Mouse (Mus musculus): ENCODE measurements around the gene L3mbtl4.

The L3mbtl4 gene

DNA sequence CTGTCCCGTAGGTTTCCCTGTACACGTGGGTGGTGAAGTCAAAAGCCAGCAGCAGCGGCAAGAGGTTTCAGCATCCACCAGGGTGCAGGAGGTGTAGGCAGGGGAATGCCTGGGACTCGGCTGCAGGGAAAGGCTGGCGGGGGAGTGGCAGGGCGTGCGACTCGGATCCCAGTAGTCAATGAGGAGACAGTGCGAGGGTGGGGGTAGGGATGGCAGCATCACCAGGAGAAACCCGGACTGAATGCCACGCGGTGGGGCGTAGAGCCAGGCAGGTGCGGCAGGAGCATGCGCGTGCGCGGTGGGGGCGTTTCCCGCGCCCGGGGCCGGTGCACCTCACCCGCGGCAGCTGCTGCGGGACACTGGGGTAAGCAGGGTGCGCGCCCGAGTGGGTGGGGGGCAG lies at the start of gene L3mbtl4:
Gene L3mbtl4 (plus strand): TSS at position 271 of the 400 bp plus-strand sequence.
- peak in 1 of 2 experiments; percentile 53 for DNase-seq (ENCODE audit: low spot score in 2 of 2)

DNA sequence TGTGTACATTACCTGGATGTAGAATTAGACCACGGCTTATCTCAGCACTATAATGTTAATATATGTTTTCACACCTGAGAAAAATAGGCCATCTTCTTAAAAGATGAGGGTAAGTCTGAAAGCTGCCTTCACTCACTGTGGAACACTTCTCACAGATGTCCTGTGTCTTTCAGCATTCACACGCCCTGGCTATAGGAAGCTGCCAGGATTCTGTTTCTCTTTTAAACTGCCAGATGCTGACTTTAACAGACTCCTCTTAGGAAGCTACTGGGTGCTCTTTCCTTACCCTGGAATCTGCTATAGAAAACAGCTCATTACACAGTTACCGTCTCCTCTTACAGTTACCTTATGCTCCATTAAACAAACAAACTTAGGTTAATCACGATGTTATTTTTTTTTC lies 43.1 kb upstream of the L3mbtl4 start:
- DNase-seq (ENCODE audit: low spot score in 2 of 2): no peak

DNA sequence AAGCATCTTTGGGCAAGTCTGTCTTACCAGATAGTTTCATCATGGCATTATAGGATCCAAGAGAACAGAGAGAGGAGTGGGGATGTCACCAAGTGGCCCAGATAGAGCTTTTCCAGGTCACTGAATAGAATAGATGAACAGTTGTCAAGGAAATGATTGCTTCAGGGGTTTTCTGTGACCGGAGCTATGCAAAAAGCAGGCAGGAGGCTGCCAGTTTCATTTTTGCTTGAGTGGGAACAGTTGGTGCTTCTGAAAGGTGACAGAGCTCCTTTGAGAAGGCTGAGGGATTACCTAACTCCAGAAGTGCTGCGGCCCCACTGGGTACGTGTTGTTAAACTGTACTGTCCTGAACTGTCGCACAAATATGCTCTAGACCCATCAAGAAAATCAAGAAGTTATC lies 38.2 kb upstream of the L3mbtl4 start:
- DNase-seq (ENCODE audit: low spot score in 2 of 2): peak in 1 of 2 experiments; percentile 12

DNA sequence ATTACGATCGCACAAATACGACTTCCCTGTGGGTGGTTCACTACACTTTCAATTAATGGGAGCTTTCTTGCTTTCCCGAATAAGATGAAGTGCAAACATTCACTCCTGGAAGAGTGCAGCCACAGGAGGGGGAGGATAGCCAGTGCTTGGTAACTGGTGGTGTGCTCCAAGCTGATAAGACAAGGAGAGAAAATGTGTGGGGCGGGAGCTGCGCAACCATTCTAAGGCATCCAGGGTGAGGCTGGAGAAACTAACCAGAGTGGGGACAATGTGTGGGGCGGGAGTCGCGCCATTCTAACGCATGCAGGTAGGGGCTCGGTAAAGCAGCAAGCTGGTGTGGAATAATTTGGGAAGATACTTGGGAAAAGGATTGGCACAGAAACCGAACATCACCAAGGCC lies 36.6 kb upstream of the L3mbtl4 start:
- DNase-seq (ENCODE audit: low spot score in 2 of 2): no peak

DNA sequence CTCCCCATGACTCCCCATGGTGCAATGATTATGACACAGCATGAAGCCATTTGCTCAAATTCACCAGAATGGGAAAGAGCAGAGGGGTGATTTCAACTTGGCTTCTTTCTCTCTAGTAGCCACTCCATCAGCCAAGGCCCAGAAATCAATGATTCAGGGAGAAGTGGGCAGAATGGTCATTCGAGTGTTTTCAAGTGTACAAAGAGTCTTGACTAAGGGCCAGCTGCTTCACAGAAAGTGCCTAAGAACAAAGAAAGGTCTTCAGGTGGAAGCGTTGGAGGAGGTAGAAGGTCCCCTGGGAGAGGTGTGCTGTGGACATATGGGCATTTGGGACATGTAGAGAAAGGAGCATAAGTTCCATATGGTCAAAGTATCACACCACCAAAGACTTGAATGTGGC lies 33.4 kb upstream of the L3mbtl4 start:
- no peak for DNase-seq (ENCODE audit: low spot score in 2 of 2)

DNA sequence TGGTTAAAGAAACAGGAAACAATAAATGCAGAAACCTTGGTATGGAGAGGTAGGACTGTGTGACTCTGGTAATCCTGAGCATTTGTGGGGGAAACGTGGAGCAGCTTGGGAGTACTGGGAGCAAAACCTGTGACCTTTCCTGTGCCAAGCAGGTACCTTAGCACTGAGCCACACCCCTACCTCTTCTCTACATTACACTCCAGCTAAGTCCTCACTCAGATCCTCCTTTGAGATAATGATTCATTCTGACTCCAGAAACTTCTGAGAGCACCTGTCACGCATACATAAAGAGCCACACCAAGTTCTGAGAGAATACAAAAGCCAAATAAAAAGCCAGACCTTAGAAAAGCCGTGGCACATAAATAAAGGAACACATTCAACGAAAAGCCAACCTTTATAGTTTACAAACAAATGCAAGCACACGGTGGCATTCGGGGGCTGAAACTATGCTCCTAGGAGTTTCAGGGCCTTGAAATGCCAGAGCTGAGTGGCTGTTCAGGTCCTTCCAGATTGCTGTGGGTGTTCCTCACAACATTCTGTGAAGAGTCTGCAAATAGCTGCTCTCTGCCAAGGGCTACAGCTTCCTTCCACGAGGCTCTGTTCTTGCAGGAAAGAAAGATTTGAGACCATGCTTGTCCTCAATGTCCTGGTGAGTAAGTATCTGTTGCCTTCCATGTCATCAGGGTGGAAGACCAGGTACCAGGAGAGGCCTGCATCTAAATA lies 8.6 kb upstream of the L3mbtl4 start:
- no peak for DNase-seq (ENCODE audit: low spot score in 2 of 2)

DNA sequence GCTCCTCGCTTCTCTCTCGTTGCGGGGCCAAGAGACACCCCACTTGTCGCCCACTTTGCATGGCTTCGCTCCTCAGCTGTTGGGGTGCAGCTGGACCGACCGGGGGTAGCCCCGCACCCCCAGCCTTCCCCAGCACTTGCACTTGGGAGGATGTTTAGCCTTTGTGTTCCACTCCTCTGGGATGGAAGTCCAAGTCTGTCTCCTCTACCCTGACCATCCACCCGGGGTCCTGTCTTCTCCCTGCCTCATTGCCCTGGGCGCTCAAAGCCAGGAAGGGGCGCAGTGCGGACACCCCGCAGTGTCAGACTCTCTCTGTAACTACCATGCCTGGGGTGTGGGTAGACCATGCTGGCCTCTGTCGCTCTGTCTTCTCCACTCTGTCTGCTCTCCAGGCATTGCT lies 357 bp downstream of the L3mbtl4 start:
- DNase-seq (ENCODE audit: low spot score in 2 of 2): peak in 1 of 2 experiments; percentile 11

DNA sequence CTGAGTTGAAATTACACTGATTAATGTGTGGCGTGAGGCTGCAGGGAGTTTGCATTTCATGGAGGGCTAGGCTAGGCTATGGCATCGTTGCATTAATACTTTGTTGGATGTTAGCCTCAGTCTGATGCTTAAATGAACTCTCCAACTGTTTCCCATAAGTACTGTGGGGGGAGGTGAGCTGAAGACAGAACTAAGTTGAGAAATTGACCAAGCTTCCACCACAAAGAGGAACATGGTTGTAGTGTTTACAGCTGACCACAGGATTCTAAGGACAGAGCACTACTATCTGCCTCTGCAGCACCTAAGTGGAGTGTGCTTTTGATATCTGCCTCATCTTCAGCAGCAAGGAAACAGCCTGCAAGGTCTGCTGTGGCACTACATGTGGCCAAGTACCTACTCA lies 1.5 kb downstream of the L3mbtl4 start:
- DNase-seq (ENCODE audit: low spot score in 2 of 2): no peak

DNA sequence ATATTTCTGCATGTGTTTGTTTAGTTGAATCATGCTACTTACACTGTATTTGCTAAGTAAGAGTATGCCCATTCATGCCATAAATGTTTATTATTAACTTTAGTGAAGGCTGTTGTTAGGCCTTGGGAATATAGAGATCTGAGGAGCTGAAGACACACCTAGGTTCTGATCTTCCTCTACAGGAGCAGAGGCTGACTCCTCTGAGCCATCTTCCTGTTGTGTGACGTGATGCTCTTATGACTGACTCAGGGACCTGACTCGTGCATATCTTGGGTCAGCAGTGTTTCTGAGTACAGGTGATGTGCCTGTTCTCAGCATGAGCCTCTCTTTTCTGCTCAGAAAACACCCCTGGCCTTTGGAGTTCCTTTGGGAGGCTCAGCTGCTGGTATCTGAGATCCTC lies 7.3 kb downstream of the L3mbtl4 start:
- DNase-seq (ENCODE audit: low spot score in 2 of 2): no peak

DNA sequence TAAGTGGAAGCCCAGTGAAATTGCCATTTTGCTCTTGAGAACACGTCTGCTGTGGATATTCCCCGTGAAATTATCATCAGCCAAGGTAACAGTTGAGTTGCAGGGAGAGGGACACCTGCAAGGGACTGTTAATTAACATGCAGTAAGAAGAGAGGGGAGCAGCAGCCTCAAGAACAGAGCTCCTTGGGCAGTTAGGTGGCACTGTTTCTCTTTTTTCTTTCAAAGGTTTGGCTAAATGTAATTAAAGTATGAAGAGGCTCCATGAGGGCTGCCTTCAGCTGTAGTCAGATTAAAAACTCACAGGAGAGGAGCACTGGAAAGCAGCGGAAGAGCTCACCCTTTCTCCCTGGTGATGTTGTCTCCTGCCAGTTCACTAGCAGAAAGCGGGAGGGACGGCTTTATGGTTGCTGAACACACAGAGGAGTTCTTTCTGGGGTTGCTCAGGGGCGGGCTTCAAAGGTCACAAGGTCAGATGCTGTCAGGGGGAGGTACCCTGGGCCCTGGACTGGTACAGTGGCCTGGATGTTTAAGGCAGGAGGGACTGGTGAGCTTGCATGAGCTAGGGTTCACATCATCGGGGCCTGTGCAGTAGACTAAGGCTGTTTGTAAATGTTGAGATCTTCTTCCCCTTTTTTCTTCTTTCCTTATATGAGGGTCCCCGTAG lies 11.7 kb downstream of the L3mbtl4 start:
- DNase-seq (ENCODE audit: low spot score in 2 of 2): no peak

DNA sequence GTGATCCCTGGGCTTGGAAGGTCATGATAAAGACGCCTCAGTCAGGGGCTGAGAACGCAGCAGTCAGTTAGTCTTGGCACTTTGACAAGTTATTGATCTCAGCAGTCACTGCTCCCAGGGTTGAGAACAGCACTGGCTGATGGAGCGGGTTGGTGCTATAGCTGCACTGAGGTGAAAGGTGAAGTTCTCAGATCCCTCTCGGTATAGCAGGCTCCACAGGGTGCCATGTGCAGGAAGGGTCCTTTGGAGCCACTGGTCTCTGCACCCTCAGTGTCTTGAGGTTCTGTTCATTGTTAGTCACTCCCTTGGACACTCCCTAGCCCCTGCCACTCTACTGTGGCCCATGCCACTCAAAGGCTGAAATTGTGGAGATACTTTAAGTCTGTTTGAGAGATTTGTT lies 14.5 kb downstream of the L3mbtl4 start:
- DNase-seq (ENCODE audit: low spot score in 2 of 2): no peak

DNA sequence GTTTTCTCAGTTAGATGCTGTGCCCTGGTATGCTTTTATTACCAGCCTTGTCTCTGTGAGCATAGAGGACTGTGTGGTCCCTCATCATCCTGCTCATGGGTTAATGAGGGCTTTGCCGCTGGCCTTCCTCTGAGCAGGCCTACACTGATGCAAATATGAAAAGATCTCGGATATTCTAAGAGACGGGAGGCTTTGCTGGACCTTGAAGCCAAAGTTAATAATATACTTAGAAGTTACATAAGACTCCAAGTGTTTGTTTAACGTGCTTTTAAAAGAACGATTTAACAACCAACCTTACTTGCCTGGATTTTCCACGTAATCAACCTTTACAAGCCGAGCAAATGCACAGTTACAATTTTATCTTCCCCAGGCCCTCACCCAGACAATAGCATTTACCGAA lies 15.1 kb downstream of the L3mbtl4 start:
- DNase-seq (ENCODE audit: low spot score in 2 of 2): no peak

DNA sequence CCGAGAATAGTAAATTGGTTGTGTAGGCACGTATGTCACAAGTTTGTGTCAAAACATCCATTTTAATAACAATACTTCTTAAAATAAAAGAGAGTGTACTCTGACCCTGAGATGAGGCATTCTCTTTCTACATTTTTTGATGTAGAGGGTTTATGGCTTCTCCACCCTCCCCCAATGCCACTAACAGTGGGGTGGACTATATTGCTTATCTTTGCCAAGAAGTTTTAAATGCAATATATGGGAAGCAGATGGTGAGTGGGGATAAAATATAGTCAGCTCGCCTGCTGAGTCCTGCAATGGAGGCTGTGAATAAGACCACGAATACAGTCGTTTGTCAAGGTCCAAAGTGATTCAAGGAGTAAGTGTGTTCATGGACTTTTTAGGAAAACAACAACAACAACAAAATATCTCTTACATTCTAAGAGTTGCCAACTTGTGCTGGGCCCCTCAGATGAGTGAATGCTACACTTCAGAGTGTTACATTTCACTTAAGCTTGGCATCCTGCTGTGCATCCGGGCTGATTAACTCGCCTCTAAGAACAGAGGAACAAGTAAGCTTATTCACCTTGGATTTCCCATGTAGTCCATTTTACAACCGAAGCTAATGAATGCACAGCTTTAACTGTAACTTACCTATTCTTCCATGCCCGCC lies 18.2 kb downstream of the L3mbtl4 start:
- no peak for DNase-seq (ENCODE audit: low spot score in 2 of 2)

DNA sequence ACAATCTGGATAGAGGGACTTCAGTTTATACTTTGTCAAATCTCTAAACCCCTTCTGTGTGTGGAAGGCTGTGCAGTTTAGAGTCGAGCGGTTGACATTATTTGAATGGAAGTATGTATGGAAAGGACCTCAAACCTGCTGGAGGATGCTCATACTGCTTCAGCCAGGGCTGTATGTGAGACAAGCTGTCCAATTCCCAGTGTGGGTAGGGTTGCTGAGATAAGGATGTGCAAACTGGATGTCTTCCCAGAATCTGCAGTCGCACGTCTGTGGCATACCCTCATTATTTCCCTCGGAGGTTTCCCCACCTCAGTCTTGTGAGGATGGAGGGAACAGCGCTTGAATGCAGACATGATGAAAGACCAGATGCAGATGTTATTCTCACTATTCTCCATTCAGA lies 34.8 kb downstream of the L3mbtl4 start:
- DNase-seq (ENCODE audit: low spot score in 2 of 2): no peak

DNA sequence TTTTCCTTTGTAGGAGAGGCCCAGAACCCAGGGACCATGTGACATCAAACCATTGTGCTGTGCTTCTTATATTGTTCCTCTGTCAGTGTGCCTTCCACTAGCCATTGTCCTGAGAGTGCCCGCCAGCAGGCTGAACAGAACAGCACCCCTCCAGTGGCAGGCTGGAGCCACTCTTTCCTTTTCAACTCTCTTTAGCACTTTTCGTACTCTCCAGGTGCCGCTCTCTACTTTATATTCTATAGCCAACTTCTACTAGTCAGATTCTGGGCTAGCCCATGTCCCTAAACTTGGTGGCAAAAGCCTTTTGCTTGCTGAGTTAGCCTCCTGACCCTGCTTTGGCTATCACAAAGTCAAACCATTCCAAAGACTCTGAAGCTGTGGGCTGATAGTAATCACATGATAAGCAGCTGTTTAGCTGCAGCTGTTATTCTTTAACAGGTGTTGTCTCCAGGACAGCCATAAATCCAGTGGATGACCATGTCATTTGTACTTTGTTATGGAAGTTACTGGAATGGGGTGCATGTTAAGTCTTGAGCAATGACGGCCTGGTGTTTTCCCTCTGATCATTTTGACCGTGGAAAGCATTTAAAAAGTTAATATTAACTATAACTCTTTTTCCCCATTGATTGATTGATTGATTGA lies 38.8 kb downstream of the L3mbtl4 start:
- no peak for DNase-seq (ENCODE audit: low spot score in 2 of 2)

DNA sequence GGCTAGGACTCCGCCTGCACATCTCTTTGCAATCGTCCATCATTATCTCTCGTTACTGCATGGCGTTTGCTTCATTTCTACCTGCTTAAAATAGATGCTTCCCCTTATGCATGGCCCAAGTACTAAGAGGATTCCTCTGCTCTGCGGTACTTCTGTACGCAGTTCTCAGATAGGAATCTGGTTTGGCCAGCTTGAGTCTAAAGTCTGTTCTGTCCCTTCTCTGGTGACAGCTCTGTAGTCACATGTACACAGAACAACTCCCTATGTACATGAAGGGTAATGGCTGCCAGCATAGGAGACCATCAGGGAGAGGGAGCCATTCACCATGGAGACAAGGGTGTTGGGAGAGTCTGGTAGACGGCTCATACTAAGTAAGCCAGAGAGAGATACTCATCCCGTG lies 47.3 kb downstream of the L3mbtl4 start:
- DNase-seq (ENCODE audit: low spot score in 2 of 2): no peak

DNA sequence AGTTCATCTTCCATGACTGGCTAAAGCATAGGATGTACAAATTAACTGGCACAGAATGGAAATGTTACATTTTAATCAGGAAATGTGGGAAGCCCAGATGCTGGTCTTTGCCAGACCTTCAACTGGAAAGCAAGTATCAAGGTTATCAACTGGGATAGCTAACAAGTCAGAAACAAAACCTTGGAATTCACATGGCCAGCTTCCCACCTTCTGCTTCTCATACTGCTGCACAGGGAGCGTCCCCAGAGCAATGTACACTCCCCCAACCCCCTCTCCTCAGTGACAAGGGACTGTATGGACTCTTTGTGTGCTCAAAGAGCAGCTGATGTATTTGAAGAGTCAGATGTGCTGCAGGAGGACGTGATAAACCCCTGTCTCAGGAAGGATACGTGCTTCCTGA lies 49.0 kb downstream of the L3mbtl4 start:
- DNase-seq (ENCODE audit: low spot score in 2 of 2): no peak

DNA sequence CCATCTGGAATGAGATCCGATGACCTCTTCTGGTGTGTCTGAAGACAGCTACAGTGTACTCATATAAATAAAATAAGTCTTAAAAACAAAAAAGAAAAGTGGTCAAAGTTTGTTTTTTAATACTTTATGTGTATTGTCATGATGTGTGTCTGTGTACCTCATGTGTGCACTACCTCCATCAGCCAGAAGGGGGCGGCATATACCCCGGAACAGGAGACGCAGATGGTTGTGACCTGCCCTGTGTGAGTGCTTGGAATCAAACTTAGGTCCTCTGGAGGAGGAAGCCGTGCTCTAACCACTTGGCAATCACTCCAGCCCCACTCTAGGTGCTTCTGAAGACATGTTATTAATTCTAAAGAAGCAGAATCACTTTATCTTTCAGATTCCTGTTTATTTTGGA lies 58.6 kb downstream of the L3mbtl4 start:
- DNase-seq (ENCODE audit: low spot score in 2 of 2): no peak

DNA sequence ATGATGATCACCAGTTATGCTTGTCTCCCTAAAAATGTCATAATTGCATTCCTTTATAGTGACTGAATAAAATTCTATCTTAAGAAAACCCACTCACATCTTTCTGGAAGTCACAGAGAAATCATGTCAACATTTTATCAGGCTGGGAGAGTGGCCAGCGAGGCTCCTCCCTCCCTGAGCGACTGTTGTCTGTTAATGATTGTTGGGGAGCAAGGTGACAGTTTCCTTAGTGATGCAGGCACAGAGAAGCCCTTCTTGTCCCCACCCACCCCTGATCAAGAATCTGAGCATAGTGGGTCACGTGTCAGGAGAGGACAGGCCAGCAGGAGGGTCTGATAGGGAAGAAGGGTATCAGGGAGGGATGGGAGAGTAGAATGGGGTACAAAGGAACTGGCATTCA lies 59.8 kb downstream of the L3mbtl4 start:
- DNase-seq (ENCODE audit: low spot score in 2 of 2): no peak

DNA sequence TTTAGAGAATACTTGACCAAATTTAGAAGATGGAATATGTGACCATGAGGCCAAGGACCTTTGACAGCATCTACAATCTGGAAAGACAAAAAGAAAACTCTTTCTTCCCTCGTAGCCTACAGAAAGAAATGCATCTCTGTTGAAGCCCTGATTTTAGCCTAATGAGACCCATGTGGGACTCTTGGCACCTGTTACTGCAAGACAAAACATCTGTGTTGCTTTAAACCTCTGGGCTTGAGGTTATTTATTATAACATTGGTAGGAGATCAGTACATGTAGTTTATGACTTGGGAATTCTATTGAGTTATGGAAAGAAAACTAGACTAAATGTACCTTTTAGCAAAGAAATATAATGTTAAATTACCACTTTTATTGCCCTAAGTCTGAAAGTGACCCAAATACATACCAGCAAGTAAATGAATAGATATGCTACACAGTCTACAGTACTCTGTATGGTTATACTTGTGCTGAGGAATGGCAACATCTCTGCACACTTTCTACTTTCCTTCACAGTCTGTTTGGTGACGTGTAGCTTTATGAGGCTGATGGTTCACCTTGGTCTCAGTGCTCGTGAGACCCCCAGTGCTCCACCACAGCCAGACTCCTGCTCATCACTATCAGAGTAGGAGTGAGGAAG lies 65.4 kb downstream of the L3mbtl4 start:
- DNase-seq (ENCODE audit: low spot score in 2 of 2): no peak

DNA sequence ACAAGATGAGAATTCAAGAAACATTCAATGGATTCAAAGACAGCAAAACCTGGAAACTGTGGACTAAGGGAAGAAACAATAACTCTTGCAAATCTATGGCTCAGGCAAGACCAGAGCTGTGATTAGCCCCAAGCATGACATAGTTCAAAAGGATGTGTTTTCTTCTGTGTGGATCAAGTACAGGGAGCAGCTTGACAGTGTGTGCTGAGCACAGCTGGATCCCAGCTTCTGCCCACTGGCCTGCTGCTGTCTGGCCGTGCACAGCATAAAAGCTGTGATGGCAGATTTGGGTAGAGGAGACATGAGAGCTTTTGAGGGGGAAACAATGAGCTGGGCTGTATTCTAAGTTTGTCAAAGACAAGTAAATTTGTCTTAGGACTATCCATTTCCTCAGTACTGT lies 84.1 kb downstream of the L3mbtl4 start:
- no peak for DNase-seq (ENCODE audit: low spot score in 2 of 2)

DNA sequence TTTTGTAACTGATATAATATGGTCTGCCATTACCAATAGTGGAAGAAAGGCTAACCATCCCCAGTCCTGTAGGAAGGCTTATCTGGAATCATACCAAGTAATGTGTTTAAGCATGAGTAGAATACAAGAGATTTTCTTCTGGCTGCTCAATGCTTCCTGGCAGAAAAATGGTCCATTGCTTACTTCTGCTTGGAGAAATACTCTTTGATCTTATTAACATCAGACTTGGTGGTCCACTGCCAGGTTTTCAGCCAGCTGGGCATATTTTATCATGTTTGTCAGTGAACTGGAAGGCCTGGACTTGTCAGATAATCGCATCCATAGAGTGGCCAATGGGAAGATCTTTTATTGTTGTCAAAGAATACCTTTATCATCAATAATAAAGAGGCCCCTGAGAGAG lies 97.5 kb downstream of the L3mbtl4 start:
- peak in 1 of 2 experiments; percentile 14 for DNase-seq (ENCODE audit: low spot score in 2 of 2)
